Mouse (Mus musculus) megakaryocyte progenitor cell, adult 5-6 weeks (primary cell): ENCODE results near the gene Rab3a. TPM values are rescaled to one million over a fixed set of nuclear protein-coding genes. Genes with fewer than 3 reads are reported as not detected.

ENCODE experiments used
- ATAC-seq: replicated peaks from 2 replicates; pipeline ENCODE4 v1.8.0; 2016; ENCODE audit warnings: mild to moderate bottlenecking, moderate TSS enrichment, inconsistent platforms; ENCODE audit not compliant: poor library complexity
- total RNA-seq, 2 experiments: library from RNA; stranded (forward) in 1 of 2; stranded (reverse) in 1 of 2; fragments of 157-497, 149-512 nt in 1 of 2; fragments of 200-1000 nt in 1 of 2; gene quantifications; 2 replicates each; pipeline versions ENCODE4 v1.2.3 to v1.2.4; 2015 to 2017

The Rab3a gene
- total RNA-seq, 2 experiments from 2014 or later, result 2.1 to 3.6 TPM

DNA sequence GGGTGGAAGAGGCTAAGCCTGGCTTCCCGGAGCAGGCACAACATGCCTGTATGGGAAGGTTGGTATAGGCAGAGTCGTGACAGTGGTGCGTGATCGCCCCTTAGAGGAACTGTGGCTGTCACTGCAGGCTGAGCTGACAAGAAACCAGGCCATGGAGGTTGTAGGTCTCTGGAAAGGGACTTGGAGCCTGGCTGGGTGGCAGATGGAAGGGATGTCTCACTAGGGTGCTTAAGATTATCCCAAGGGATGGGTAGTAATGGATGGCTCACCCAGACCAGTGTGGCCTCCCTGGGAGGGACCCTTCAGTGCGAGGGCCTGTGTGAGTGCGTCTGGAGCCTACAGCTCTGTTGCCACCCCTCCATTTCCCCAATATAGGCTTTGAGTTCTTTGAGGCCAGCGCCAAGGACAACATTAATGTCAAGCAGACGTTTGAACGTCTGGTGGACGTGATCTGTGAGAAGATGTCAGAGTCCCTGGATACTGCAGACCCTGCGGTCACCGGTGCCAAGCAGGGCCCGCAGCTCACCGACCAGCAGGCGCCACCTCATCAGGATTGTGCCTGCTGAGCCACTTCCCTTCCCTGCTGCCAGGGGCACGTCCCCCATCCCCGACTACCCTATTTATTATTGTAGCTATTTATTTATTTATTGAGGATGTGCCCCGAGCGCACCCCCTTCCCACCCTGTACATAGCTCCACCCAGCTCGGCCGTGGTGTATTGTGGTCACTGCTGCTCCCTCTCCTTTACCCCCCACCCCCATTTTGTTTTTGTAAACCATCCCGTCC, 3.2 kb downstream of the Rab3a start:
- no peak for ATAC-seq

GRCm38 (mm10) chr8:70758308-70758615, 3.8 kb downstream of the Rab3a start:
- no peak for ATAC-seq

- ATAC-seq, result no peak
Measured at GRCm38 (mm10) chr8:70758616-70759561, 4.4 kb downstream of the Rab3a start.

GRCm38 (mm10) chr8:70760350-70760749, 5.9 kb downstream of the Rab3a start:
- ATAC-seq, result no peak

- peak; percentile 78 for ATAC-seq
Measured at GRCm38 (mm10) chr8:70760775-70761406, 6.4 kb downstream of the Rab3a start, which contains the start of gene Mpv17l2. Gene Mpv17l2 (minus strand): TSS chr8:70760946.

DNA sequence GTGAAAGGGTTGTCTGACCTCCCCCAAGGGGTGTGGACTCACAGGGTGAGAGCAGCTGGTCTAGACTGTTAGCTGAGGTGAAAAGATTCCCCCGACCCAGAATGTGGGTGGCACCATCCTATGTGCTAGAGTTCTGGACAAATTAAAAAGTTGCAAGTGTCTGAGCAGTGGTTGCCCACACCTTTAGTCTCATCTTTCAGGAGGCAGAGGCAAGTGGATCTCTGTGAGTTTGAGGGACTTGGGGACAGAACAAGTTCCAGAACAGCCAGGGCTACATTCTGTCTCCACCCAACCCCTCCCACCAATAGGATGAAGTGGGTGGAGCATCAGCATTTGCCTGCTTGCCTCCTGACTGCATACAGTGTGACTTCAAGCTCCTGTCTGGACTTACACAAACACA, 7.6 kb downstream of the Rab3a start:
- no peak for ATAC-seq

DNA sequence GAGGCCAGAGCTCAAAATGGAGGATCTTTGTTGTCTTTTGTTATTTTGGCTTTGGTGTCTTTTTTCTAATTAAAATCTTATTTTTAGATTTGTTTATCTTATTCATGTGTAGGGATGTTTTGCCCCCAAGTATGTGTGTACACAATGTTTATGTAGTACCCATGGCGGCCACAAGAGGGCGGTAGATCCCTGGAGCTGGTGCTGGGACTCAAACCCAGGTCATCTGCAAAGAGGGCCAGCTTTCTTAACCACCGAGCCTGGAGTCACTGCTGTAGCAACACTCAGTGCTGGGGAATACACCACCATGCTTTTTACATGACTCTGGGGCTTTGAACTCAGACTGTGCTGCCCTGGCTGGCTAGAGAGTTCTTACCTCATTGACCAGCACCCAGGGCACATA, 8.9 kb downstream of the Rab3a start:
- 0 out of 2 replicates have a peak, but pooled peaks have one; percentile 5 for ATAC-seq

GRCm38 (mm10) chr8:70764026-70764425, 9.5 kb downstream of the Rab3a start:
- ATAC-seq, result peak; percentile 18

DNA sequence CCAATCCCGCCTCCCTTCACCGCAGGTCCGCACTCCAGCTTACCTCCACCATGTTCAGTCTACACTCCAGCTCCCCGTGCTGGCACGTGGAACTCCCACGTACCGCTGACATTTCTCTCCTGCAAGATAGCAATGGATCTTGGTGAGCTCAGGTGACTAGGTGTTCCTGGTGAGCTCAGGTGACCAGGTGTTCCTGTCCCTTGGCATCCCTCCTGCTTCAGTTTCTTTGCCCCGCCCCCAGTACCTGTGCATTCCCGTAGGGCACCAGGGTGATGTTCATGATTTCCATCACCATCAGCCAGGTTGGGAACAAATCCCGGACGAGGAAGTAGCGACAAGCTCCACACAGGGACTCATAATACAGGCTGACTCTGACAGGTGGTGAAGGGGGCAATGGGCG, 10.2 kb downstream of the Rab3a start:
- no peak for ATAC-seq

- no peak for ATAC-seq
Measured at GRCm38 (mm10) chr8:70765329-70765728, 10.8 kb downstream of the Rab3a start.

DNA sequence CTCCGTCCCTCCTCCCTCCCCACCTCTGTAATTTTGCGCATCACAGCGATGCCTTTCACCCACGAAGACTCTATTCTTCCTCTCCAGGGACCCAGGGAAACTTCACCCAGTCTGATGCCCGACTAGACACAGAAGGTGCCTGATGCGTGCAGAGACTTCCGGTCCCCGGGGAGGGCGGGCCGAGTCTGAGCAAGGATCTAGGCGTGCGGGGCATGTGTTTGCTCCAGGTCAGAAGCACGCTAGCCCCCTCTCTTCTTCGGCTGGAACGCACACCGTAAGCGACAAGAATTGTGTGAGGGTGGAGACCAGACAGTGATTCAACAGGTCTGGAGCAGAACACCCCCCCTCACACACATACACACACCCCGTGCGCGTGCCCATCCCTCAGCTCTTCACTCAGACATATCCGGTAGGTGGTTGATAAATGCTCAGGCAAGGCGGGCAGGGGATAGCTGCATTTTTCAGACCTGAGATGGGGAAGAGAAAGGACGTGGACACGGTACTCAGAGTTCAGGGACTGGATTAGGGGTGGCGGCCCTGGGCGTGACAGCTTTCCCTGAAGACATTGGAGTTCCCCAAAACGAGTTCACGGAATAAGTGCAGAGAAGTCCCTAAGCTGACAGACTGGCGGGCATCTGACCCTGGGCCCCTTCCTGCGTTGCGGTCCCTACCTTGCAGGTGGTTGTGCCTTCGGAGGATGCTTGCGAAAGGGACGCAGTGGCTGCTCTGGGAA, 11.5 kb downstream of the Rab3a start:
- ATAC-seq, result no peak

GRCm38 (mm10) chr8:70766571-70767440, 12.3 kb downstream of the Rab3a start:
- ATAC-seq, result 0 out of 2 replicates have a peak, but pooled peaks have one; percentile 15

GRCm38 (mm10) chr8:70767503-70767902, 13.0 kb downstream of the Rab3a start:
- no peak for ATAC-seq

DNA sequence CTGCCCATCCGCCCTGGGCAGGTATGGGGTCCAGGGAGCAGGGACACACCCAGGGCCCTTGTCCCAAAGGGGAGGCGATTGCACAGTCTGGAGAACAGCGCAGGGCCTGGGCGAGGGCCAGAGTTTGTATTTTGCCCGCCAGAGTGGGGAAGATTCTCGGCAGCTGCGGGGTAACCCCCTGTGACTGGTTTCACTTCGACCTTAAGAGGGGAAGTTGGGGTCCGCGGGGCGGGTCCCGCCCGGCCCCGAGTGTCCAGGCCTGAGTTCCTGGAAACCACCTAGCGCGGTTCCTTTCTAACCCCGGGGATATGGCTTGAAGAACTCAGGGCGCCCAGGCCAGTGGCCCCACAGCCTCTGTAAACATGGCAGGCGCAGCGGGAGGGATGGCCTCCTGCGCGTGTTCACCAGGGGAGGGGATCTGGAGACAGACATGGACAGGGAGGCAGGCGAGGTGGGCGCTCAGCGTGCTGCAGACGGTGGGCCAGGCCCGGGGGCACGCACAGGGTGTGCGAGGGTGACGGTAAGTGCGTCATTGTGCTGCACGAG, 13.8 kb downstream of the Rab3a start:
- no peak for ATAC-seq

DNA sequence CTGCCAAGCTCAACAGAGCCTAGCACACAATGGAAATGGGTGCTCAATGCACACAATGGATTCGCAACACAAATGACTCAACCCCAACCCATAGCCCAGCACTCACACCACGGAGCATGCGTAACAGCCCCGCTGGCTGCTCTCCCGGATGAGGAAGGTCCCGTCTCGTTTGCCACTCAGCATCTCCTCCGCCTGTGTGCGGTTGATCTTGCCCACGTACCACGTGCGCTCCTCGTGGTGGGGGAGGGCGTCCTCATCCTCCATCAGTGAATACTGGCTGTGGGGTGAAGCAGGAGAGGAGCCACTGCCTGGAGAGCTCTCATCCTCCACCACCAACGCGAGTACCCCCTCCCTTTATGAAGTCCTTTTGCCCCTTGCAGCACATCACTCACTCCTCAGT, 14.5 kb downstream of the Rab3a start:
- ATAC-seq, result no peak

- ATAC-seq, result peak; percentile 79
Measured at GRCm38 (mm10) chr8:70769359-70769758, 14.9 kb downstream of the Rab3a start.

DNA sequence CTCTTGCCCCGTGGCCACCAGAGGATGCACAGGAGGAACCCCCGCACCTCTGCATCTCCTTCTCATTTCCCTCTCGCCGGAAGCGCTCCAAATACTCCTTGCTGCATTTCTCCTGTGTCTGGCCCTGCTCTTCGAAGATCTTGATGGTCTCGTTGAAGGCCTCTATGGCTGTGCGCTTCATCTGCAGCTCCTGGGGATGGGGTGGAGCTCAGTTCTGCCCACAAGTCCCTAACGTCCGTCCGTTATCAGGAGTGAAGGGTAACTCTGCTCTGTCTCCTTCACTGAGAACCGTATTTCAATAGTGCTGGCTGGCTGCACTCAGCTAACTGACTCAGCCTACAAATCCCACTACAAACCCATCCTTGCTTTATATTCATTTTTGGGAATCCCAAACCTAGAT, 15.4 kb downstream of the Rab3a start:
- 0 out of 2 replicates have a peak, but pooled peaks have one; percentile 12 for ATAC-seq

GRCm38 (mm10) chr8:70770748-70771147, 16.3 kb downstream of the Rab3a start:
- no peak for ATAC-seq

DNA sequence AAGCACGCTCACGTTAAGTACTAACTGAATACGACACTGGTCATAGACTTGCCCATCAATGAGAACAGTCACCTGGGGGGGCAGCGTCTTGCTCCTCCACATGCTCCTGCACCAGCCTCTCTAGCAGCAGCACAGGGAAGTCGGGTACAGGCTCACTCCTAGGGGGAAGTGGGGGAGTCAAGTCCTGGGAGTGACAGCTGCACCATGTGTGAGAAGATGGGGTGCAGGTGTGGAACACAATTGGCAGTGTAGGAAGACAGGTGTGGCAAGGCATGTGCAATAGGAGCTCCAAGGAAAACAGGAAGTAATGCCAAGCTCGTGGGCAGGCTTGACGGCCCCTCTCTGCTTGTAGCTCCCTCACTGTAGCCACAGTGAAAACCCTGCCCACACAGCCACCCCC, 16.7 kb downstream of the Rab3a start:
- ATAC-seq, result no peak
